Mouse (Mus musculus): ENCODE results near the gene Mypop. TPM values are rescaled to one million over a fixed set of nuclear protein-coding genes. Genes with fewer than 3 reads are reported as not detected.

The Mypop gene
- total and polyA plus RNA-seq, 3 experiments = 8.9 to 39.8 (median 16.8) TPM

GRCm38 (mm10) chr7:18989995-18990394, 1.1 kb upstream of the Mypop start:
- DNase-seq = no peak

- peak; percentile 51 for DNase-seq
Measured at GRCm38 (mm10) chr7:18991660-18992293, 732 bp downstream of the Mypop start.

- peak; percentile 52 for DNase-seq
Measured at GRCm38 (mm10) chr7:18992294-18992675, 1.2 kb downstream of the Mypop start.

GRCm38 (mm10) chr7:18993036-18993435, 2.0 kb downstream of the Mypop start:
- DNase-seq = no peak

GRCm38 (mm10) chr7:18998835-18999234, 7.8 kb downstream of the Mypop start:
- DNase-seq = no peak

GRCm38 (mm10) chr7:19000421-19000820, 9.4 kb downstream of the Mypop start:
- DNase-seq = no peak

GRCm38 (mm10) chr7:19001066-19001806, 10.2 kb downstream of the Mypop start:
- DNase-seq = peak; percentile 66

- no peak for DNase-seq
Measured at GRCm38 (mm10) chr7:19001807-19002085, 10.7 kb downstream of the Mypop start.

GRCm38 (mm10) chr7:19002115-19002514, 11.1 kb downstream of the Mypop start:
- DNase-seq = no peak

GRCm38 (mm10) chr7:19002848-19003498, 11.9 kb downstream of the Mypop start:
- peak; percentile 85 for DNase-seq

- DNase-seq = peak; percentile 95
Measured at GRCm38 (mm10) chr7:19003902-19004630, 13.0 kb downstream of the Mypop start, which contains the start of gene Irf2bp1. Gene Irf2bp1, plus strand, starts transcription at chr7:19004044.

GRCm38 (mm10) chr7:19004631-19005079, 13.6 kb downstream of the Mypop start:
- peak; percentile 68 for DNase-seq

- DNase-seq = no peak
Measured at GRCm38 (mm10) chr7:19005417-19006121, 14.5 kb downstream of the Mypop start.

GRCm38 (mm10) chr7:19006476-19006875, 15.4 kb downstream of the Mypop start:
- peak; percentile 82 for DNase-seq

- no peak for DNase-seq
Measured at GRCm38 (mm10) chr7:19007026-19007977, 16.3 kb downstream of the Mypop start.

- peak; percentile 60 for DNase-seq
Measured at GRCm38 (mm10) chr7:19010581-19010980, 19.5 kb downstream of the Mypop start.

- peak; percentile 66 for DNase-seq
Measured at GRCm38 (mm10) chr7:19012025-19012621, 21.1 kb downstream of the Mypop start.

- DNase-seq = no peak
Measured at GRCm38 (mm10) chr7:19012882-19013281, 21.8 kb downstream of the Mypop start.

- DNase-seq = no peak
Measured at GRCm38 (mm10) chr7:19014452-19014851, 23.4 kb downstream of the Mypop start.

- no peak for DNase-seq
Measured at GRCm38 (mm10) chr7:19016042-19016441, 25.0 kb downstream of the Mypop start.
